Mouse (Mus musculus) megakaryocyte, adult 5-6 weeks (primary cell): Measurements from ENCODE around the gene Rdh8. TPM values are rescaled to one million over a fixed set of nuclear protein-coding genes. Genes with fewer than 3 reads are reported as not detected.

Source experiments
- total RNA-seq, 2 experiments: library from RNA; stranded (forward) in 1 of 2; stranded (reverse) in 1 of 2; fragments of 153-499, 151-499 nt in 1 of 2; fragments of 221-1000, 200-1000 nt in 1 of 2; gene quantifications; 2 replicates each; pipeline versions ENCODE4 v1.2.3 to v1.2.4; 2015 to 2017

Rdh8 gene
- total RNA-seq, 2 experiments from 2014 or later = not detected

Other genes starting within 250 kb of the Rdh8 start
- 11.7 and 12.8 TPM in 2 replicates for gene Zfp846, start 237.2 kb upstream of the Rdh8 start, total RNA-seq (2015)
- gene Zfp846, start 237.2 kb upstream of the Rdh8 start, total RNA-seq (2017) = 7.0 and 8.0 TPM in 2 replicates
- gene Ubl5, start 175.6 kb upstream of the Rdh8 start, total RNA-seq (2015) = 455 and 486 TPM in 2 replicates
- gene Ubl5, start 175.6 kb upstream of the Rdh8 start, total RNA-seq (2017) = 123 and 127 TPM in 2 replicates
- 14.4 and 20.1 TPM in 2 replicates for gene Fbxl12, start 173.7 kb upstream of the Rdh8 start, total RNA-seq (2015)
- 4.1 and 4.5 TPM in 2 replicates for gene Fbxl12, start 173.7 kb upstream of the Rdh8 start, total RNA-seq (2017)
- gene Pin1, start 166.4 kb upstream of the Rdh8 start, total RNA-seq (2015) = 10.2 and 10.6 TPM in 2 replicates
- gene Pin1, start 166.4 kb upstream of the Rdh8 start, total RNA-seq (2017) = 7.5 and 9.8 TPM in 2 replicates
- not detected in 2 replicates for gene Olfm2, start 72.2 kb upstream of the Rdh8 start, total RNA-seq (2015)
- not detected in 2 replicates for gene Olfm2, start 72.2 kb upstream of the Rdh8 start, total RNA-seq (2017)
- gene Col5a3, start 3.4 kb upstream of the Rdh8 start, total RNA-seq (2015) = 0.04 TPM in 1 of 2 replicates, not detected in the other
- gene Col5a3, start 3.4 kb upstream of the Rdh8 start, total RNA-seq (2017) = 0.11 TPM in 1 of 2 replicates, not detected in the other
- gene A230050P20Rik, start 50.1 kb downstream of the Rdh8 start, total RNA-seq (2015) = 1.5 and 2.3 TPM in 2 replicates
- 1.4 and 2.6 TPM in 2 replicates for gene A230050P20Rik, start 50.1 kb downstream of the Rdh8 start, total RNA-seq (2017)
- 0.62 and 1.3 TPM in 2 replicates for gene Angptl6, start 61.2 kb downstream of the Rdh8 start, total RNA-seq (2015)
- 0.11 and 0.57 TPM in 2 replicates for gene Angptl6, start 61.2 kb downstream of the Rdh8 start, total RNA-seq (2017)
- gene Ppan, start 69.7 kb downstream of the Rdh8 start, total RNA-seq (2015) = 5.7 and 7.8 TPM in 2 replicates
- 27.5 and 32.2 TPM in 2 replicates for gene Ppan, start 69.7 kb downstream of the Rdh8 start, total RNA-seq (2017)
- 88.4 and 102 TPM in 2 replicates for gene Eif3g, start 80.1 kb downstream of the Rdh8 start, total RNA-seq (2015)
- gene Eif3g, start 80.1 kb downstream of the Rdh8 start, total RNA-seq (2017) = 79.0 and 80.6 TPM in 2 replicates
- gene Dnmt1, start 141.4 kb downstream of the Rdh8 start, total RNA-seq (2015) = 85.4 and 89.6 TPM in 2 replicates
- 165 and 171 TPM in 2 replicates for gene Dnmt1, start 141.4 kb downstream of the Rdh8 start, total RNA-seq (2017)
- gene S1pr2, start 158.3 kb downstream of the Rdh8 start, total RNA-seq (2015) = 7.5 and 8.9 TPM in 2 replicates
- gene S1pr2, start 158.3 kb downstream of the Rdh8 start, total RNA-seq (2017) = 2.8 and 3.0 TPM in 2 replicates
- gene Mrpl4, start 184.2 kb downstream of the Rdh8 start, total RNA-seq (2015) = 47.3 and 63.6 TPM in 2 replicates
- 44.5 and 50.3 TPM in 2 replicates for gene Mrpl4, start 184.2 kb downstream of the Rdh8 start, total RNA-seq (2017)
- gene Icam1, start 197.5 kb downstream of the Rdh8 start, total RNA-seq (2015) = 9.6 and 15.3 TPM in 2 replicates
- 19.5 and 20.5 TPM in 2 replicates for gene Icam1, start 197.5 kb downstream of the Rdh8 start, total RNA-seq (2017)
- 0.91 and 1.1 TPM in 2 replicates for gene Icam4, start 210.9 kb downstream of the Rdh8 start, total RNA-seq (2015)
- gene Icam4, start 210.9 kb downstream of the Rdh8 start, total RNA-seq (2017) = 0.44 and 2.4 TPM in 2 replicates
- not detected in 2 replicates for gene Icam5, start 213.6 kb downstream of the Rdh8 start, total RNA-seq (2015)
- gene Icam5, start 213.6 kb downstream of the Rdh8 start, total RNA-seq (2017) = not detected in 2 replicates
- 1.2 TPM in 1 of 2 replicates, not detected in the other for gene Zglp1, start 248.6 kb downstream of the Rdh8 start, total RNA-seq (2015)
- not detected in 2 replicates for gene Zglp1, start 248.6 kb downstream of the Rdh8 start, total RNA-seq (2017)